Mouse (Mus musculus) thymus, adult 2 months (tissue): ENCODE measurements around the gene Vps26b. TPM values are rescaled to one million over a fixed set of nuclear protein-coding genes. Genes with fewer than 3 reads are reported as not detected.

ENCODE experiments used
- DNase-seq: peaks from one replicate; pipeline ENCODE4 v3.0.0; 2021
- H3K27ac ChIP-seq: fragments of 200-500 bp; 2 replicates; pipeline ENCODE4 v1.5.1; 2012; ENCODE audit warnings: low read length, control low read depth; ENCODE audit not compliant: control insufficient read depth, insufficient read depth
- H3K27me3 ChIP-seq: fragments of 200-500 bp; 2 replicates; pipeline ENCODE4 v1.6.1; 2012; ENCODE audit warnings: mild to moderate bottlenecking, low read length, moderate library complexity, mixed read lengths; ENCODE audit not compliant: control insufficient read depth, insufficient read depth
- H3K36me3 ChIP-seq: fragments of 200-500 bp; 2 replicates; pipeline ENCODE4 v1.6.1; 2012; ENCODE audit warnings: mild to moderate bottlenecking, low read length, moderate library complexity; ENCODE audit not compliant: control insufficient read depth, insufficient read depth
- H3K4me1 ChIP-seq: fragments of 200-500 bp; replicated peaks from 2 replicates; pipeline ENCODE4 v1.6.1; 2012; ENCODE audit warnings: low read length; ENCODE audit not compliant: control insufficient read depth, insufficient read depth
- H3K4me3 ChIP-seq: fragments of 200-500 bp; 2 replicates; pipeline ENCODE4 v1.5.1; 2012; ENCODE audit warnings: mild to moderate bottlenecking, low read length, control low read depth, moderate library complexity; ENCODE audit not compliant: control insufficient read depth, insufficient read depth
- CTCF ChIP-seq: fragments of 200-500 bp; IDR thresholded peaks from 2 replicates; pipeline ENCODE4 v1.5.1; 2012; ENCODE audit warnings: mild to moderate bottlenecking, control low read depth, low read length, moderate library complexity, borderline replicate concordance; ENCODE audit not compliant: control insufficient read depth, poor library complexity, insufficient read depth; ENCODE audit errors: extremely low read depth
- POLR2A ChIP-seq: fragments of 200-500 bp; IDR thresholded peaks from 2 replicates; pipeline ENCODE4 v1.6.1; 2012; ENCODE audit warnings: mild to moderate bottlenecking, low read length, control low read depth, moderate library complexity; ENCODE audit not compliant: control insufficient read depth, poor library complexity, insufficient read depth; ENCODE audit errors: extremely low read depth
- WGBS: fragments of 180-500 bp; shearing (Covaris S2); methylation state at CpG from one replicate; pipeline ENCODE4 v1.1.7; 2018; 5-methylcytosine and 5-hydroxymethylcytosine counted together
- polyA plus RNA-seq: library from polyadenylated mRNA; depleted of rRNA; stranded (reverse); fragments of >200 nt; gene quantifications from 2 replicates; pipeline ENCODE4 v1.2.3, GENCODE M21; 2012

Gene Vps26b
- polyA plus RNA-seq, 1 experiment: 69.6 TPM

- TF ChIP-seq POLR2A (no peak), CTCF (no peak)
- Histone ChIP-seq H3K36me3 (peaks cover 79% of the 10 kb centered on the region), H3K4me1 (no peaks in the 10 kb centered on the region), H3K4me3 (no peak overlapping the region), H3K27me3 (no peaks in the 10 kb centered on the region), H3K27ac (no peak overlapping the region)
- 97% methylated on average over 4 of the region's 4 CpGs for WGBS
- no peak for DNase-seq
These were observed 18.3 kb downstream of the Vps26b start for GRCm38 (mm10) chr9:27011572-27011971.

GRCm38 (mm10) chr9:27009231-27009630 is 20.6 kb downstream of the Vps26b start:
- Histone ChIP-seq H3K4me1 (no peaks in the 10 kb centered on the region), H3K27ac (no peak overlapping the region), H3K27me3 (no peaks in the 10 kb centered on the region), H3K36me3 (peaks cover 87% of the 10 kb centered on the region), H3K4me3 (no peak overlapping the region)
- WGBS: 90% methylated on average over 5 of the region's 5 CpGs
- no peak for DNase-seq
- TF ChIP-seq CTCF (no peak), POLR2A (no peak)

- no peaks in the 10 kb centered on the region for H3K4me1 ChIP-seq
- TF ChIP-seq CTCF: no peak
- TF ChIP-seq POLR2A: no peak
- H3K4me3 ChIP-seq: no peak overlapping the region
- no peaks in the 10 kb centered on the region for H3K27me3 ChIP-seq
- WGBS: 96% methylated on average over 5 of the region's 5 CpGs
- H3K27ac ChIP-seq: no peak overlapping the region
- no peak for DNase-seq
- peaks cover 76% of the 10 kb centered on the region for H3K36me3 ChIP-seq
These were observed 23.0 kb downstream of the Vps26b start for GRCm38 (mm10) chr9:27006866-27007265.

GRCm38 (mm10) chr9:27005933-27006332 is 23.9 kb downstream of the Vps26b start:
- DNase-seq: no peak
- Histone ChIP-seq H3K4me1 (no peaks in the 10 kb centered on the region), H3K4me3 (no peak overlapping the region), H3K36me3 (peaks cover 67% of the 10 kb centered on the region), H3K27ac (no peak overlapping the region), H3K27me3 (no peaks in the 10 kb centered on the region)
- 97% methylated on average over 1 of the region's 1 CpGs for WGBS
- TF ChIP-seq POLR2A (no peak), CTCF (no peak)

GRCm38 (mm10) chr9:27005231-27005630 is 24.6 kb downstream of the Vps26b start:
- no peak for TF ChIP-seq POLR2A
- TF ChIP-seq CTCF: no peak
- H3K4me3 ChIP-seq: no peak overlapping the region
- no peaks in the 10 kb centered on the region for H3K4me1 ChIP-seq
- peaks cover 61% of the 10 kb centered on the region for H3K36me3 ChIP-seq
- DNase-seq: no peak
- no peaks in the 10 kb centered on the region for H3K27me3 ChIP-seq
- WGBS: 96% methylated on average over 3 of the region's 3 CpGs
- no peak overlapping the region for H3K27ac ChIP-seq

GRCm38 (mm10) chr9:26999461-27000395 is 30.1 kb downstream of the Vps26b start, which contains the start of the genes Acad8 and Thyn1:
Gene Acad8, minus strand, starts transcription at chr9:26999566.
Gene Thyn1, plus strand, starts transcription at chr9:26999710.
- H3K4me1 ChIP-seq: no peaks in the 10 kb centered on the region
- H3K27ac ChIP-seq: no peak within 1 kb of the TSS
- peaks cover 11% of the 10 kb centered on the region for H3K36me3 ChIP-seq
- WGBS: under 1% methylated on average over 35 of the region's 35 CpGs
- DNase-seq: peak; percentile 93
- no peak for TF ChIP-seq POLR2A
- TF ChIP-seq CTCF: 0 out of 2 replicates have a peak, but pooled peaks have one; percentile 11
- peak within 1 kb of the TSS; percentile 83 for H3K4me3 ChIP-seq
- H3K27me3 ChIP-seq: no peaks in the 10 kb centered on the region

GRCm38 (mm10) chr9:26998669-26999460 is 31.0 kb downstream of the Vps26b start:
- H3K4me3 ChIP-seq: peak overlapping the region; percentile 83
- no peaks in the 10 kb centered on the region for H3K27me3 ChIP-seq
- under 1% methylated on average over 29 of the region's 29 CpGs for WGBS
- H3K4me1 ChIP-seq: no peaks in the 10 kb centered on the region
- no peak overlapping the region for H3K27ac ChIP-seq
- H3K36me3 ChIP-seq: 0 out of 2 replicates have a peak, but pooled peaks cover 4% of the 10 kb centered on the region
- DNase-seq: no peak
- TF ChIP-seq POLR2A (no peak), CTCF (no peak)
